9 mouse cellular contexts compared by ENCODE assay signal in genomic region chr2:73047061-73047741, GRCm38 (mm10).
DNase-seq lines count a peak whose midpoint lies in the region; ATAC-seq and TF ChIP-seq lines count a peak whose summit lies in the region.
"Had no signal": no experiment of that assay in that cellular context is flagged by ENCODE, and none has a peak within 500 bp of the region (broad histone marks: within the 10 kb centered on the region; RNA-seq: fewer than 3 reads in every experiment).

No protein-coding gene starts in this region.

- 68% methylated on average over 24 of the region's 24 CpGs for WGBS in kidney, postnatal 0 days

- TF ChIP-seq CTCF in kidney, postnatal 0 days (IDR thresholded peaks at IDR 0.05; ENCODE audit: low read depth), result no peak

- no peaks in the 10 kb centered on the region for H3K27me3 ChIP-seq in kidney, postnatal 0 days (ENCODE audit: insufficient read depth, low read length)

- H3K4me3 ChIP-seq in kidney, postnatal 0 days (replicated peaks; ENCODE audit: low read depth, low read length), result no peak overlapping the region
- H3K4me3 ChIP-seq: midbrain, embryonic 12.5 days had no signal

- no peaks in the 10 kb centered on the region for H3K9me3 ChIP-seq in kidney, postnatal 0 days (replicated peaks; ENCODE audit: low read length)
- H3K9me3 ChIP-seq: midbrain, embryonic 12.5 days had no signal

- DNase-seq in 416B (ENCODE audit: low read depth), result peak; percentile 73
- DNase-seq in adrenal gland, adult 8-10 months, result peak; percentile 30
- peak; percentile 47 to 76 for DNase-seq in gastrocnemius, postnatal 4 days (ENCODE audit: low spot score in 2 of 2)
- DNase-seq in kidney, postnatal 0 days (ENCODE audit: low spot score), result peak; percentile 68
- peak; percentile 82 for DNase-seq in lung, postnatal 36 days
- no peak for DNase-seq in spleen, adult 12 weeks (ENCODE audit: low spot score)
- no peak for DNase-seq in frontal cortex, postnatal 25 days (ENCODE audit: low spot score in 2 of 2)
- DNase-seq in thymus, adult 18-20 months, result no peak

- H3K9ac ChIP-seq in kidney, postnatal 0 days (ENCODE audit: low read depth, low read length), result no peak overlapping the region
- H3K9ac ChIP-seq: midbrain, embryonic 12.5 days had no signal

- peak overlapping the region; percentile 72 for H3K27ac ChIP-seq in kidney, postnatal 0 days
- H3K27ac ChIP-seq: midbrain, embryonic 12.5 days had no signal

- H3K4me1 ChIP-seq in kidney, postnatal 0 days (replicated peaks; ENCODE audit: insufficient read depth, low read length), result no peaks in the 10 kb centered on the region

- no peak for ATAC-seq in kidney, postnatal 0 days (replicated peaks; ENCODE audit: low FRiP score, low read depth)

- H3K4me2 ChIP-seq in kidney, postnatal 0 days (ENCODE audit: low read length), result peak overlapping the region; percentile 3; the same call in 1 of the 2 replicates
- H3K4me2 ChIP-seq: midbrain, embryonic 12.5 days had no signal

- H3K36me3 ChIP-seq in kidney, postnatal 0 days (ENCODE audit: insufficient read depth, low read length), result no peaks in the 10 kb centered on the region
- H3K36me3 ChIP-seq: midbrain, embryonic 12.5 days had no signal

Comparison
In these comparisons a context has a peak if more than half of its experiments do, and no peak if none do; other contexts are left out.
1. DNase-seq: peak in 416B (single experiment), adrenal gland, adult 8-10 months (single experiment), gastrocnemius, postnatal 4 days (2 of 2), kidney, postnatal 0 days (single experiment) and lung, postnatal 36 days (single experiment); none in spleen, adult 12 weeks (single experiment), frontal cortex, postnatal 25 days (0 of 2) and thymus, adult 18-20 months (0 of 2).